Mouse (Mus musculus) heart, postnatal 0 days (tissue): ENCODE measurements around the gene Bcas3. TPM values are rescaled to one million over a fixed set of nuclear protein-coding genes. Genes with fewer than 3 reads are reported as not detected.
A peak's percentile ranks its signal among the peaks of the same experiment; 100 is the strongest.

Experiments
- ATAC-seq: fragments of 200-750 bp; cut with Nextera tagmentation; 2 replicates; pipeline ENCODE4 v1.8.0; 2017; ENCODE audit warnings: low read depth, moderate number of reproducible peaks, moderate library complexity; ENCODE audit not compliant: insufficient read depth
- DNase-seq: peaks from one replicate; pipeline ENCODE4 v3.0.0-alpha.2; 2016; ENCODE audit warnings: low spot score
- H3K27ac ChIP-seq: fragments of 300-500 bp; sonication (generic); 2 replicates; pipeline ENCODE4 v1.5.1; 2014; ENCODE audit warnings: low read depth, mild to moderate bottlenecking
- H3K27me3 ChIP-seq: fragments of 300-500 bp; sonication (generic); 2 replicates; pipeline ENCODE4 v1.6.1; 2014; ENCODE audit warnings: low read length, mixed read lengths; ENCODE audit not compliant: control insufficient read depth, insufficient read depth
- H3K36me3 ChIP-seq: fragments of 300-500 bp; sonication (generic); replicated peaks from 2 replicates; pipeline ENCODE4 v1.6.1; 2014; ENCODE audit warnings: low read length, mixed read lengths; ENCODE audit not compliant: control insufficient read depth, insufficient read depth
- H3K4me1 ChIP-seq: fragments of 300-500 bp; sonication (generic); 2 replicates; pipeline ENCODE4 v1.6.1; 2014; ENCODE audit warnings: antibody characterized with exemption; ENCODE audit not compliant: control insufficient read depth, insufficient read depth
- H3K4me2 ChIP-seq: fragments of 300-500 bp; sonication (generic); 2 replicates; pipeline ENCODE4 v1.6.1; 2014; ENCODE audit warnings: low read depth, mild to moderate bottlenecking, low read length, moderate library complexity
- H3K4me3 ChIP-seq: fragments of 300-500 bp; sonication (generic); 2 replicates; pipeline ENCODE4 v1.5.1; 2014; ENCODE audit warnings: low read depth, low read length
- H3K9ac ChIP-seq: fragments of 300-500 bp; sonication (generic); replicated peaks from 2 replicates; pipeline ENCODE4 v1.6.1; 2014; ENCODE audit warnings: low read depth, low read length, mixed read lengths
- H3K9me3 ChIP-seq: fragments of 300-500 bp; sonication (generic); replicated peaks from 2 replicates; pipeline ENCODE4 v1.6.1; 2016; ENCODE audit warnings: low read length; ENCODE audit not compliant: control insufficient read depth
- CTCF ChIP-seq: IDR thresholded peaks from 2 replicates; pipeline ENCODE4 v1.5.1; 2016; ENCODE audit warnings: antibody characterized with exemption, control low read depth, low read depth
- EP300 ChIP-seq: IDR thresholded peaks from 2 replicates; pipeline ENCODE4 v1.6.1; 2016; ENCODE audit warnings: antibody characterized with exemption, low read depth
- WGBS: fragments of 180-500 bp; shearing (Covaris S2); extraction: QIAGEN DNeasy Blood & Tissue Kit; methylation state at CpG from one replicate; pipeline ENCODE4 v1.1.7; 2014; 5-methylcytosine and 5-hydroxymethylcytosine counted together
- microRNA-seq: library from miRNA; unstranded; fragments of <30 nt; microRNA quantifications from one replicate; pipeline ENCODE4, GENCODE M21; 2016
- polyA plus RNA-seq: library from polyadenylated mRNA; unstranded; fragments of >200 nt; fragmentation: Nextera tagmentation; extraction: Ambion mirVana; gene quantifications from 2 replicates; pipeline ENCODE4 v1.2.1, GENCODE M21; 2015
- total RNA-seq: library from RNA; depleted of rRNA; stranded (reverse); fragments of >200 nt; gene quantifications from 2 replicates; pipeline ENCODE4 v1.2.3, GENCODE M21; 2014; ENCODE audit warnings: low replicate concordance; rRNA removed

Bcas3 gene
- total and polyA plus RNA-seq, 2 experiments from 2014 or later, result 18.5 to 37.4 TPM

- Histone ChIP-seq H3K27me3 (peaks cover 6% of the 10 kb centered on the region), H3K9me3 (no peaks in the 10 kb centered on the region), H3K36me3 (no peaks in the 10 kb centered on the region), H3K4me2 (no peak overlapping the region), H3K4me3 (no peak overlapping the region), H3K9ac (no peak overlapping the region), H3K27ac (no peak overlapping the region), H3K4me1 (no peaks in the 10 kb centered on the region)
- DNase-seq (no peak), ATAC-seq (no peak)
- TF ChIP-seq CTCF (peak; percentile 27), EP300 (no peak)
- 28% methylated on average over 7 of the region's 7 CpGs for WGBS
Measured at GRCm38 (mm10) chr11:85864363-85864762, 511.4 kb downstream of the Bcas3 start.

Small RNA genes within 50 kb of the gene (microRNA-seq; reads per million reads assigned to microRNA genes)
- gene Mir5110, result not detected

Other genes starting within 250 kb of the Bcas3 start
- gene Usp32, start 213.0 kb upstream of the Bcas3 start, total RNA-seq, result 9.9 and 20.7 TPM in 2 replicates
- gene Usp32, start 213.0 kb upstream of the Bcas3 start, polyA plus RNA-seq, result 2.0 and 2.3 TPM in 2 replicates
- gene 1700125H20Rik, start 182.8 kb upstream of the Bcas3 start, total RNA-seq, result not detected in 2 replicates
- gene 1700125H20Rik, start 182.8 kb upstream of the Bcas3 start, polyA plus RNA-seq, result 0.23 and 0.36 TPM in 2 replicates
- gene Appbp2, start 118.0 kb upstream of the Bcas3 start, total RNA-seq, result 36.1 and 38.8 TPM in 2 replicates
- gene Appbp2, start 118.0 kb upstream of the Bcas3 start, polyA plus RNA-seq, result 21.7 and 24.2 TPM in 2 replicates
- gene Ppm1d, start 41.9 kb upstream of the Bcas3 start, total RNA-seq, result 17.3 and 18.4 TPM in 2 replicates
- gene Ppm1d, start 41.9 kb upstream of the Bcas3 start, polyA plus RNA-seq, result 8.2 and 8.8 TPM in 2 replicates